Mouse (Mus musculus) granulocyte monocyte progenitor cell, adult 5-6 weeks (primary cell): ENCODE data around the gene Irak1. TPM values are rescaled to one million over a fixed set of nuclear protein-coding genes. Genes with fewer than 3 reads are reported as not detected.

ENCODE experiments used
- ATAC-seq: replicated peaks from 2 replicates; pipeline ENCODE4 v1.8.0; 2016; ENCODE audit warnings: mild to moderate bottlenecking, moderate TSS enrichment, inconsistent platforms; ENCODE audit not compliant: poor library complexity, severe bottlenecking
- total RNA-seq, 2 experiments: library from RNA; stranded (forward) in 1 of 2; stranded (reverse) in 1 of 2; fragments of 200-712, 200-1000 nt in 1 of 2; fragments of >200 nt in 1 of 2; fragmentation: Nextera tagmentation in 1 of 2; gene quantifications; 2 replicates each; pipeline ENCODE4 v1.2.3; 2014 to 2017

Gene Irak1
- total RNA-seq (2014; fragmentation: Nextera tagmentation) (101 and 122 TPM in 2 replicates), total RNA-seq (2017) (54.8 and 60.7 TPM in 2 replicates)

DNA sequence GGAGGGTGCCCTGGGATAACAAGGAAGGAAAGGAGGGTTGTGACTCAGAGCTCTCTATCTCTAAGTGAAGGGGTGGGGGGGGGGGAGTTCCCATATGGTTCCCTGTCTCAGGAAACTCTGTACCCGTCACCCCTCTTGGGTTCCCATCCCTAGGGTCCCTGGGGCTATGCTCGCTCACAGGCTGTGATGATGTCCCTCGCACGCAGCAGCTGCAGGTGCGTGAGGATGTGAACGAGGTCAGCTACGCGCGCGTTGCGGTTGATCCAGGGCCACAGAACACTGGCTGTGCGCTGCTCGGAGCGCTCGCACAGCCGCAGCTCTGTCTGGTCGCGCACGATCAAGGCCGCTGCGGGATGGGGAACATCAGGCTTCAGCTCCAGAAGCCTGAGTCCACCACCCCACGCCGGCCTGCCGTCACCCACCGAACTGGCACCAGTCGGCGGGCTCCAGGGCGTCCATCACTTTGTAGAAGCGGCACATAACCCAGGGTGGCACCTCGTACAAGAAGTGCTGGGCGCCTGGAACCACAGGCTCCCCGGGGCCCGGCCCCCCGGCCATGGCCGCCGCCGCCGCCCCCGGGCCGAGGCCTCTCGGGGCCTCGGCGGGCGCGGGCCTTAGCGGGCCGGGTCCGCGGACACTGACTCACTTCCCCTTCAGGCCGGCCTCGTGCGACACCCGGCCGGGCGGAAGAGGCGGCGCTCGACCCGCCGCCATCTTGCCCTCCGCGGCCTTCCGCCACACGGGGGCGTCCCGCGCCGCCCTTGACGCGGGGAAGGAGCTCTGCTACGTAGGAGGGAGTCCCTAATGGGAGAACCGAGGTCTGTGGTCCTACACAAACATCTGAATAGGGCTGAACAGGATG, at the start of gene Irak1:
Gene Irak1, minus strand, starts transcription at position 731 of the 862 bp plus-strand sequence.
- ATAC-seq: peak; percentile 93

DNA sequence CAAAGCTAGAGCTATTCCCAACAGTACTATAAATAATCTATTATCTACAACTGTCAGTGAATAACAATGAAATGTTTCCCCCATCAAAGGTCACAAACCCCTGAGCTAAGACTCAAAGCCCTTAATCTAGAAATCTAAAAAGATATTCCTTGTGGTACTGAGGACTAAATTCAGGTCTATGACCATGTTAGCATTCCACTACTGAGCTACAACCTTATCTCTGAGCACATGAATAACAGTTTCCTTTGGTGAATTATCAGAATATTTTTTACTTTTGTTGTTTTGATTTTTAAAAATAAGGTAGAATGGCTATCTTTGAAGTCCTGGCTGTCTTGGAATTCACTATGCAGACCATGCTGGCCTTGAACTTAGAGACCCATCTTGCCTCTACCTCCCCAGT, 47.1 kb upstream of the Irak1 start:
- ATAC-seq: no peak

DNA sequence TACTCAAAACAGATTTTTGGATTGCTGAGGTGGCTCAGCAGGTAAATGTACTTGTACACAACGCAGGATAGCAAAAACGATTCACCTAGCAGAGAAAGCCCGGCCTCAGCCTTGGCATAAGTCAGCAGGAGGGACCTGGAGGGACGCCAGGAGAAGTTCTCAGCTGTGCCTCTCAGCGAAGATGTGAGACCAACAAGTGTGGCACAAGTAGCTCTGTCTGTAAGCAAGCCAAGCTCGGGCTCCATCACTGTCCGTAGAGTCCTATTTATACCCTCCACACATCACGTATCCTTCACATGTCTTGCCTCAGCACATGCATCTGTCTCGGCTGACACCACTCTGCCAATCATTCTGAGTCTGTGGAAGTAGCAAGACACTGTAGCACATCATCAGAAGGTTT, 44.2 kb upstream of the Irak1 start:
- ATAC-seq: no peak

DNA sequence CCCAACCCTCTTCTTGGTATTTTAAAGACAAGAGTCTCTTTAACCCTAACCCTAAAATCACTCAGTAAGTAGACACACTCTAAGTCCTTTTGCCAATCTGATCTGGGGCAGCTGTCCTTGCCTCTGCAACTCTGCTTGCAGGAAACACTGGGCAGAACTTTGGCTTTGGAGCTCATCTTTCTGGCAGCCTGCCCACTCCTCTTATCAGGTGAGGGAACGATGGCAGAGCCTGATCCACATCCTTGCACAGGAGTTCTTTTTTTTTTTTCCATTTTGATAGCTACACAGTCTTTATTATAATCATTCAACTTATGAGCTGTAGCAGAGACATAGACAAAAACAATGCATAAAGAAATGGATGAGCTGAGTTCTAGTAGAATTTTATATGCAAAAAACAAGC, 21.4 kb upstream of the Irak1 start:
- ATAC-seq: no peak

DNA sequence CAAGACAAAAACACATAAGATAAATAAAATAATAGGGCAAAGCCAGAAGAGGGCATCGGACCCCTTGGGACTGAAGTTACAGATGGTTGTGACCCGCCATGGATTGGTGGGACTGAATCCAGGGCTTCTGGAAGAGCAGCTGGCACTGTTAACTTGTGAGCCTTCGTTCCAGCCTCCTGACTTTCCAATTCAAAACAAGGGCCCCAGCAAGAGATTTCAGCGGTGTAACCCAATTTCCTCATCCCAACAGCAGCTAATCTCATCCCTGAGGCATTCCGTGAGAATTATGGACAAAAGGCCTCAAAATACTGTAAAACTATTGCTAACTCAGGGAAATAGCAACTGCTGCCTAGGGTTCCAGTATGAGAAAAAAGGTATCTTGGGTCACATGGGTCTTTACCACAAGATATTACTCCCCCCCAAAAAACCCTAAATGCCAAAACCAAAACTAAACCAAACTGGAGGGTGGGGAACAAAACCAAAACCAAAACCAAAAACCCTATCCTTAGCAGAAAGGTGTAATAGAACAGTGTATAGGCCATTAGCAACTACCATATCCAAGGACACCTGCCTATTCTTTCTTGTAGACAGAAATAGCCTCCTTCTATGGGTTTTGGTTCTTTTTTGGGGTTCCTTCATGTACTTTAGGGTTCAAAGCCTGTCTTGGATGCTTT, 14.1 kb upstream of the Irak1 start:
- ATAC-seq: no peak

DNA sequence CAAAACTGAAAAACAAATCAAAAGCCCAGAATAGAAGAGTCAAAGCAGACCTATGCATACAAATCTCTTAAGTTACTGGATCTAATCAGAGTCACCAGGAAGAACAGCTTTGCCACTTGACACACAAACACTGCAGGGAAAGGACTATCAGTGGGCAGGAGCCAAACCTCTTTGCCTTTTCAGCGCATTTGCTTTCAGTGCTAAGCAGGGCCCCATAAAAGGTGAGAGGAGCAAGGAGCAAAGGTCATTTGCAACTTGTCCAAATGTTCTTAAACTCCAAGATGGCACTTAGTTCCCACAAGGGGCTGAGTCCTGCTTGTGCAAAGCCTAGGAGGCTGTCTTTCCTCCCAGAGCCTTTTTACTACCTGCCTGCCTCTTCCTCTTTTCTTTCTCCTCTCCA, 6.3 kb upstream of the Irak1 start:
- no peak for ATAC-seq

DNA sequence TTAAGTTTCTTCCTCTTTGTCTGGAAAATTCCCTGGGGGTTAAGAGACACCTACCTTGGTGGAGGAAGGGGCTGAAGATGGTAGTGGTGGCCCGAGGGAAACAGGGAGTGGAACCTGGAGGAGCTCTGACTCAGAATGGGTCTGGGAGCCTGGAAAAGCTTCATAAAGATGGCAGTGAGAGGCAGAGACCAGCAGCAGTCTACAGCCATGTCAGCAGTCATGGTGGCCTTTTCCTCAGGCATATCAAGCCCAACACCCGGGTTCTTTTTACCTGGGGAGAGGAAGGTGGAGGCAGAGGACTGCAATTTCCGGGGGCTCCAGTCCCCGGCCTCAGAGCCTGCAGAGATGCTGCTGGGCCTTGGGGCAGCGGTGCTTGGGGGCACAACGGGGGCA, 927 bp downstream of the Irak1 start:
- no peak for ATAC-seq

DNA sequence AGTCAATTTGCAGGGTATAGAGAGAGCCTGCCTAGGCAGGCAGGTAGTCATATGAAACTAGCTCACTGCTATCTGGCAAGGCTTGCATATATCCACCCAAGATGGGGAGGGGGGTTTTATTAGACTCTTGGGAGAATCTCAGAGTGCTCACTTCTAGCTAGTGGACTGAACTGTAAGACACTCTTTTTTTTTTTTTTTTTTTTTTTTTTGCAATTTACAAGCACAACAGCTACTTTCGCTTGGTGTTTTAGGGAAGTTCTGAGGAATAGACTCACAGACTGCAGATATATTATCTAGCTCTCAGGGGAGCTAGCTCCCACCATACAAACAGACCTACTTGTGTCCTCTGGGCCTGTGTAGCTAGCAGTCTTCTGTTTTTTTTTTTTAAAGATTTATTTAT, 9.1 kb downstream of the Irak1 start:
- no peak for ATAC-seq

DNA sequence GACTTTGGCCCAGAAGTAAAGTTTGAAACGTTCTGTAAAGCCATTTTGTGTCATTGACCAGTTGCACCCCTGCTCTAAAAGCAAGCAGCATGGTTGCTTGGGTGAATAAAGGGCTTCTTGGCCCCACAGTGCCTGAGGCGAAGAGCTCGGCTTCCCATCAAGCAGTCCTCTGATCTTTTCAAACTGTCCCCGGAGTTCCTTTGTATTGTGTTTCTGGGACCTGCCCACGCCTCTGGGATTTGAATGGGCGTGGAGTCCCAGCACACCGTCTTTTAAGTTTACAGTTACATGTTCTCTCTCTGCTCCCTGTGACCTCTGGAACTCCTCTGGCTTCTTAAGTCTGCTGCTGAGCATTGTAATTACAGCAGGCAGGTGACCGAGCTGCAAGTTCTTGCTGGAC, 15.7 kb downstream of the Irak1 start:
- ATAC-seq: no peak

DNA sequence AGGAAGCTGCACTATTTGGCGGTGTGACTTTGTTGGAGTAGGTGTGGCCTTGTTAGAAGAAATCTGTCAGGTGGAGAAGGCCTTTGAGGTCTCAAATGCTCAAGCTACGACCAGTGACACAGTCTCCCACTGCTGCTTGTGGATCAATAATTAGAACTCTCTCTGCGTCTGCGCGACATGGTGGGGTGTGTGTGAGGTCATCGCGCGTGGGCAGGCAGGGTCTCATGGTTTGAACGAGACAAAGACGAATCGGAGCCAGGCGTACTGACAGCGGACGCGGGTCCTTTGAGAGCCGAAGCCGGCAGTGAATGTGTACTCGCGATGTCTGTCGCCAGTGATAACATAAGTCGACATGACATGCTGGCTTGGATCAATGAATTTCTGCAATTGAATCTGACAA, 17.3 kb downstream of the Irak1 start:
- no peak for ATAC-seq

DNA sequence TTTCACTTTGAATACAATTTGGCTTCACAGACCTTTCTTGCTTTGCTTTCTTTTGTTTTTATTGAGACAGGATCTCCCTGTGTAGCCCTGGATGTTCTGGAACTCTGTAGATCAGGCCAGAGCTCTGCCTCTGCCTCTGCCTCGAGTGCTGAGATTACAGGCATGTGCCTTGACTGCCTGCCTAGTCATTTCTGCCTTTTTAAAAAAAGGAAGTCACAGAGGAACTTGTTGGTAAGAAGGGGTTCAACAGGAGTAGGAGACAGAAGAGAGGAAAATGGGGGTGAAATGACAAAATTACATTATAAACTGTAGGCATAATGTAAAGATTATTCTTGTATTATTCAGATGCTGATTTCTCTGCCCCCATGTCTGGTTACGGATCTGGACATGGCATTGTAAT, 20.1 kb downstream of the Irak1 start:
- ATAC-seq: peak; percentile 70

DNA sequence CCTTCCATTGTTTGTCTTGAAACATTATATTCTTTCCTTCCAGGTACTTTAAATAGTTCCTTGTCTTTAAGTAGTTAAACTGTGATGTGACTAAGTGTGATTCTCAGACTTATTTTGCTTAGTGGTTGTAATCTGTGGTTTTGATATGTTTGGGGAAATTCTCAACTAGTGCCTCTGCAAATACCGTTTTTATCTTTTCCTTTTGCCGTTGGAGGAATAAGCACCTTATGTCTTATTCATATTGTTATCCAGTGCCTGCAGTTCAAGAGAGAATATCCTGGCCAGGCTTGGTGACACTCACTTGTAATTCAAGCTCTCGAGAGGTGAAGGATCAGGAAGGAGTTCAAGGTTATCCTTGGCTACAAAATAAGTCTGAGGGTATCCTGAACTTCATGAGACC, 22.7 kb downstream of the Irak1 start:
- no peak for ATAC-seq

DNA sequence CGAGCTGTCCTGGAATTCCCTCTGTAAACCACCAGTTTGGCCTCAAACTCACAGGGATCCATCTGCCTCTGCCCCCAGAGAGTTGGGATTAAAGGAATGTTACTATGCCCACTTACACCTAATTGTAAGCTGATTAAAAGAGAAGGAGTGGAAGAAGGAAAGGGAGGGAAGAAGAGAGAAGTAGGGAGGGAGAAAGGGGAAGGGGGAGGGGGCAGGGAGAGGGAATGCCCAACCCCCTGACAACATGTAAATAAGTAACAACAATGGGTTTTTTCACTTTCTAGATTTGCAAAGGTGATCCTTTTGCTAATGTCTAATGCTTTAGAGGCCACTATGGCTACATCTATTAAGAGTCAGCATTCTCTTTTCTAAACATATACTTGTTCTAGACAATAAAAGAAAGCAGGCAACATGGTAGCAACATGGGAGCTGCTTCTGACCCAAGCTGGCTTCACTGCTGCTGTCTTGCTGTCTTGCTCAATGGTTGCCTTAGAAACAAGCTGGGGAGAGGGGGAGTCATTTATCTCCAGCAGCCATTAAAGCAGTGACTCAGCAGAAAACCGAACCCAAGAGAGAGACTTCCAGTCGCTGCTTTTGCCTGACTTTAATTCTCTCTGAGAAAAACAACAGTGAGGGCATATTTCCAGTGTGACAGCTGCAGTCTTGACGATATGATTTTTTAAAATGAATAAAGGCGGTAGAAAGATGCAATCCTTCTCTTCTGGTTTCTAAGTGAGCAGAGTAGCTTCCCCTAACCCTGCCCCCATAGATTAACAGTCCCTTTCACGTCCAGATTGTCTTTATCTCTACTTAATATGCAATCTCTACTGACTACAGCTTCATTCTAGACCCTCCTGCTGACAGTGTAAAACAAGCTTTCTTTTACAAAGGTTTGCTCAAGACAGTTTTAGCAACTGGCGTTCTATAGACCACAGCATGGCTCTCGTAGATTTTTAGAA, 24.5 kb downstream of the Irak1 start:
- ATAC-seq: peak; percentile 96

DNA sequence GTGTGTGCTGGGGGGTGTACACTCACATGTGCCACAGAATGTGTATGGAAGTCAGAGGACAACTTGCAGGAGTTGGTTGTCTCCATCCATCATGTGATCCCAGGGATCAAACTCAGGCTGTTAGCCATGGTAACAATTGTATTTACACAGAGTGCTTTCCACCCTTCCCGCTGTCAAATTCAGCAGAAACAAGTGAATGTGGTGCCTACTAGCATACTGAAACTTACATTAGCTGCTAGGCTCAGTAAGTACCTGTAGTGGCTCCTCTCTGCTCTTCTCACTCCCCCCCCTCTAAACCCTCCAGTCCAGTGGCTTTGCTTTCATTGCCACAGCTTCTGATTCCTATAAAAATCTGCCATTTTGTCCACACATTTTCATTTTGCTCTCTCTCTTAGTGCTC, 45.9 kb downstream of the Irak1 start:
- no peak for ATAC-seq

DNA sequence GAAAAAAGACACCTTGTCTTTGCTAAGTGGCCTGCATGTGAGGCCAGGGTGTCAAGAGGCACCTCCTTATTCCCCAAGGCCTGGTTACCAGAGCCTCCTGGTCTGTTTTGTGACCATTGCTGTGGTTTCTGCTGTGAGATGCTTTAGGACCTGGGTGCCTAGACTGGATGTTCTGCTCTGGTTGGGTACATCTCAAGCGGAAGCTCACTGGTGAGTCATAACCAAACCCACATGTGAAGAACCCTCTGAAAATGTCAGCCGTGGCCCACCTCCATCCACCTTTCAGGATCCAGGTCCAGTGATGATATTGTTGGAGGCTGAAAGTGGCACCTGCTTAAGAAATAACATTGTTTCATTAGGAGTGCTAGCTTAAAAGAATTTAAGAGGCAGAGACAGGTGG, 47.4 kb downstream of the Irak1 start:
- no peak for ATAC-seq

DNA sequence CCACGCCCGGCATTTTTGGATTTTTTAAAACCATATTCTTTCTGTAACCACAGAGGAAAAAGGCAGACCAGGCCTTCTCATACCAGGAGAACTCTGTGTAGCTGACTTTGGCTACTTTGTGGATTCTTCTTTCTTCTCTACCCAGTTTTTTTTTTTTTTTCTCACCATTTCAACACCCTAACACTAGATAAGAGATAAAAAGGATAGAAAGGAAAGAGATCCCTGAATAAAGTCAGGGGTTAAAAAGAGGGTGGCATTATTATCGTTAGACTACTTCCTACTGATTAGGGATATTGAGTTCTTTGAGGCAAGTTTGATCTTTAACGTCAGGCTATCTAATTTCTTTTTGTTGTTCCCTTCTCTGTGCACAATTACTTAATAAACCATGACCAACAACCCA, 50.9 kb downstream of the Irak1 start:
- no peak for ATAC-seq

DNA sequence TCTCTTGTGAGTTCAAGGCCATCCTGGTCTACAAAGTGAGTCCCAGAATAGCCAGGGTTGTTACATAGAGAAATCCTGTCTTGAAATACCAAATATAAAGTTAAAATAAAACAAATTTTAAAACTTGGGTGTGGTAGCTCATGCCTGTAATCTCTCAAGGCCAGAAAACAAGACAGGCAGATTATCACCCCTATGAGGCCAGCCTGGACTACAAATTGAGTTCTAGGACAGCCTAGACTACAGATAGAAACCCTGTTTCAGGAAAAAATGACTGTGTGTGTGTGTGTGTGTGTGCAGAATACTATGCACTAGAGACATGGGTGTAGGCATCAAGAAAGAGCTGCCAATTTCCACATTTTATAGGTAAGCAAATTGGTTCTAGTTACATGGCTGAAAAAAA, 52.9 kb downstream of the Irak1 start:
- ATAC-seq: no peak

DNA sequence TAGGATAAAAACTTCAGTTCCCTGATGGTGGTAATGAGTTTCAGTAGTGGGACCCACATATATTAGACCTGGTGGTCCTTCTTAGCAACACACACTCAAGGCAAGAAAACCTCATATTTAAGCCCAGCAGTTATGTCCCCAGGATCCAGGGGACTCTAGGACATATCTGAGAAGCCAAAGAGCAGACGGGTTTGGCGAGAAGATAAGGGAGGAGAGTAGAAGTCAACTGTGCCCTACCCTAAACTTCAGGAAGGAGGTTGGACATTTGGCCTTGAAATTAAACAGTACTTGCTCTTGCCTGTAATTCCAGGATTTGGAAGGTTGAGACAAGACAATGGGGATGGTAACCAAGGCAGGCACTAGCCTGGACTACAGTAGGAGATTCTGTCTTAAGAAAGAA, 54.0 kb downstream of the Irak1 start:
- ATAC-seq: no peak

DNA sequence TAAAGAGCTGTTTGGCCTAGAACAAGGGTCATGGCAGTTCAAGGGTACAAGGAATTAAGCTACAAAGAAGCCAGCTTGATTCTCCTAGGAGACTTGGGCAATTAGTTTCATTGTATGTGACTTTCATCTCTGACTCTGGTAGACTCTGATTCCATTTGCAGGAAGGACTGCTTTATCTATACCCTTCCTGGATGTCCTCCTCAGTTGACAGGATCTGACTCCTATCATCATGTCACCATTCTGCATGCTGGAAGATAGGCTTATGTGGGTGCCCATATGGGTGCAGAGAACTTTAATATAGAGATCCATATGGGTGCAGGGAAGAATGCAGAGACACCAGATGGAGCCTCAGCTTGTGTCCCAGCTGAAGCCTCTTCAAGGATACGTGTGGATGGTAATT, 54.6 kb downstream of the Irak1 start:
- ATAC-seq: no peak

DNA sequence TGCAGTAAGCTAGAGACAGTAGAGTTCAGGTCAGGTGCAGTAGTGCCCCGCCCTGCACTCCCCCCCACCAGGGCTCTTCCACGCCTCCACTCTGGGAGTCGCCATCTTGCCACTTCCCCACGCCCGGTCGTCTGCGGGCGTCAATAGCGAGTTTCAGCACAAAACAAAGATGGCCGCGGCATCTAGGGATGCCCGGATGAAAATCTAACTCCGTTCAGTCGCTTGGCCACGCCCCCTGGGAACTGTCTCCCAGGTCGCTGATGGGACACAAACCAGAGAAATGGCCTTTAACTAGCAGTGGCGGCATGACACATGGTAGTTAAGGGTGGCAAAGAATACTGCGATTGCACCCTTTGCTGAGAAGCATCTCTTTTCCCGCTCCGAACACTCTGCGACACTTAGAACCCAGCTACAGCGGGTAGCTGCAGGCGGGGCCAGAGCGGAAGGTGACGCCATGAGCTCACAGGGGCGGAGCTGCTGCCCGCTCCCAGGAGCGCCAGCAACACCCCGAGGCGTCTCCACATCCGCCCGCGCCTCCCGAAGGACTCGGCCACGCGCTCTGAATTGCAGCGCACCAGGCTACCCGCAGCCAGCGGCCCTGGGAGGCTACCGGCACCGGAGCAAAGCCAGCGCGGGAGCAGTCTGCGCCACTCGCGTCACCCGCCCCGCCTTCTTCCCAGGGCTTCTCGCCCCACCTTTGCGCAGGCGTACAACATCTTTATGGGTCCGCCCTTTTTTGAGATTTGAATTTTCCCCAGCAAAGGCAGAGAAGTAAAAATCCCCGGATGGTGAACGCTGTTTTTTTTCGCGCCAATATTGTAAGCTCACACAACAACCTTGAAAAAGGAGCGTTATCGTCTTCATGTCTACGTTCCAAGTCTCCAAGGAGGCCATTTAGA, 56.3 kb downstream of the Irak1 start:
- ATAC-seq: peak; percentile 61
